Mouse (Mus musculus) limb, embryonic 11.5 days (tissue): ENCODE data around the gene Dnajc5. TPM values are rescaled to one million over a fixed set of nuclear protein-coding genes. Genes with fewer than 3 reads are reported as not detected.

Source experiments
- ATAC-seq: fragments of 200-750 bp; cut with Nextera tagmentation; 2 replicates; pipeline ENCODE4 v1.8.0; 2017; ENCODE audit warnings: low read depth; ENCODE audit not compliant: insufficient number of reproducible peaks, low FRiP score, low TSS enrichment
- DNase-seq: peaks from one replicate; pipeline ENCODE4 v3.0.0-alpha.2; 2015; ENCODE audit warnings: low spot score
- H3K27ac ChIP-seq: fragments of 300-500 bp; sonication (generic); replicated peaks from 2 replicates; pipeline ENCODE4 v1.5.1; 2014; ENCODE audit warnings: low read depth, mild to moderate bottlenecking, low read length
- H3K27me3 ChIP-seq: fragments of 300-500 bp; sonication (generic); 2 replicates; pipeline ENCODE4 v1.6.1; 2014; ENCODE audit warnings: mild to moderate bottlenecking, low read length, mixed read lengths; ENCODE audit not compliant: control insufficient read depth, insufficient read depth
- H3K36me3 ChIP-seq: fragments of 300-500 bp; sonication (generic); 2 replicates; pipeline ENCODE4 v1.6.1; 2014; ENCODE audit warnings: mild to moderate bottlenecking, low read length, moderate library complexity, mixed read lengths; ENCODE audit not compliant: control insufficient read depth, insufficient read depth
- H3K4me1 ChIP-seq: fragments of 300-500 bp; sonication (generic); 2 replicates; pipeline ENCODE4 v1.6.1; 2014; ENCODE audit warnings: low read length, mixed read lengths; ENCODE audit not compliant: control insufficient read depth, insufficient read depth
- H3K4me2 ChIP-seq: fragments of 300-500 bp; sonication (generic); 2 replicates; pipeline ENCODE4 v1.6.1; 2014; ENCODE audit warnings: low read depth, mild to moderate bottlenecking, moderate library complexity; ENCODE audit not compliant: severe bottlenecking
- H3K4me3 ChIP-seq: fragments of 300-500 bp; sonication (generic); 2 replicates; pipeline ENCODE4 v1.5.1; 2014; ENCODE audit warnings: low read depth, low read length
- H3K9ac ChIP-seq: fragments of 300-500 bp; sonication (generic); 2 replicates; pipeline ENCODE4 v1.6.1; 2014; ENCODE audit warnings: mild to moderate bottlenecking, low read length
- H3K9me3 ChIP-seq: fragments of 300-500 bp; sonication (generic); 2 replicates; pipeline ENCODE4 v1.6.1; 2016; ENCODE audit warnings: low read length; ENCODE audit not compliant: control insufficient read depth
- WGBS: fragments of 180-500 bp; shearing (Covaris S2); extraction: QIAGEN DNeasy Blood & Tissue Kit; methylation state at CpG from one replicate; pipeline ENCODE4 v1.1.7; 2014; 5-methylcytosine and 5-hydroxymethylcytosine counted together
- polyA plus RNA-seq: library from polyadenylated mRNA; unstranded; fragments of >200 nt; fragmentation: Nextera tagmentation; extraction: Ambion mirVana; gene quantifications from 2 replicates; pipeline ENCODE4 v1.2.1, GENCODE M21; 2014

The Dnajc5 gene
- polyA plus RNA-seq, 1 experiment from 2014 or later, result 75.3 TPM

DNA sequence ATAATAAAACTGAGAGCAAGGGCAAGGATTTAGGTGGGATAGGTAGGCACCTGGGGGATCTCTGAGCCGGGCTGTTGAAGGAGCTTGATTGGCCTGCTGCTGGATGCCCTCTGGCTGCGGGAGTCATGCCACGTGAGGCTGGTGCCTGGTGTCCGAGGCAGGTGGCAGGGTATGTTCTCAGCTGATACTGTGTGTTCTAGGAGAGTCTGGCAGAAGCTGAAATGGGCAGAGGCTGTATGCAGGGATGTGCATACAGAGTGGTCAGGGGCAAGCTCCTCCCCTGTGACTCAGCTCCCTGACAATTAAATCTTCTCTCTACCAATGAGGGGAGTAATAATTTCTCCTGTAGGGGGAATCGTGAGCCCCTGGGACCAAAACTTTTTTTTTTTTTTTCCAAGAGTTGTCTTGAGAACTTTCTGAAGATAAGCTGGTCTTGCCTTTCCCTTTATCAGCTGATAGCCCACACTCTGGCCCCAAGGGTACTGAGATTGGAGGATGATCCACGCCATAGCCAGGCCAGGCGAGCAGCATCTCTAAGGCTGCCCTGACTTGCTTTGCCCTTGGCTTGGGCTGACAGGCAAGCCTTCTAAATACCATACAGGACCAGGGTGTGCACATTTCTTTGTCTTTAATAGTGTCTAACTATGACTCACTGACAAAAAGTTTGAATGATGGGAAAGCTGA is 77.2 kb downstream of the Dnajc5 start:
- no peak overlapping the region for H3K9ac ChIP-seq
- peaks cover 7% of the 10 kb centered on the region for H3K4me1 ChIP-seq
- 70% methylated on average over 7 of the region's 7 CpGs for WGBS
- no peaks in the 10 kb centered on the region; the same call in 1 of the 2 replicates for H3K36me3 ChIP-seq
- DNase-seq (no peak), ATAC-seq (no peak)
- no peaks in the 10 kb centered on the region; the same call in 1 of the 2 replicates for H3K27me3 ChIP-seq
- no peak overlapping the region for H3K27ac ChIP-seq
- no peak overlapping the region for H3K4me2 ChIP-seq
- no peak overlapping the region for H3K4me3 ChIP-seq
- H3K9me3 ChIP-seq, result no peaks in the 10 kb centered on the region

- peak within 1 kb of the TSS; percentile 96 for H3K4me2 ChIP-seq
- ATAC-seq (peak; percentile 29), DNase-seq (peak; percentile 73)
- no peak within 1 kb of the TSS for H3K27ac ChIP-seq
- H3K36me3 ChIP-seq, result no peaks in the 10 kb centered on the region
- 3% methylated on average over 71 of the region's 71 CpGs for WGBS
- H3K9me3 ChIP-seq, result no peaks in the 10 kb centered on the region
- H3K4me3 ChIP-seq, result peak within 1 kb of the TSS; percentile 64
- no peaks in the 10 kb centered on the region; the same call in 1 of the 2 replicates for H3K27me3 ChIP-seq
- H3K9ac ChIP-seq, result peak within 1 kb of the TSS; percentile 76
- peaks cover 7% of the 10 kb centered on the region for H3K4me1 ChIP-seq
These were observed 78.4 kb downstream of the Dnajc5 start, which contains the start of gene Samd10 for GRCm38 (mm10) chr2:181598454-181599351. Gene Samd10, minus strand, starts transcription at chr2:181599212.

- 69% methylated on average over 6 of the region's 6 CpGs for WGBS
- peak overlapping the region; percentile 80 for H3K4me2 ChIP-seq
- H3K27me3 ChIP-seq, result no peaks in the 10 kb centered on the region; the same call in 1 of the 2 replicates
- H3K36me3 ChIP-seq, result no peaks in the 10 kb centered on the region
- peak overlapping the region; percentile 82; the same call in 1 of the 2 replicates for H3K9ac ChIP-seq
- no peaks in the 10 kb centered on the region for H3K9me3 ChIP-seq
- DNase-seq (no peak), ATAC-seq (no peak)
- H3K27ac ChIP-seq, result no peak overlapping the region
- H3K4me3 ChIP-seq, result peak overlapping the region; percentile 95
- peaks cover 7% of the 10 kb centered on the region for H3K4me1 ChIP-seq
These were observed 80.0 kb downstream of the Dnajc5 start for GRCm38 (mm10) chr2:181600226-181600758.

DNA sequence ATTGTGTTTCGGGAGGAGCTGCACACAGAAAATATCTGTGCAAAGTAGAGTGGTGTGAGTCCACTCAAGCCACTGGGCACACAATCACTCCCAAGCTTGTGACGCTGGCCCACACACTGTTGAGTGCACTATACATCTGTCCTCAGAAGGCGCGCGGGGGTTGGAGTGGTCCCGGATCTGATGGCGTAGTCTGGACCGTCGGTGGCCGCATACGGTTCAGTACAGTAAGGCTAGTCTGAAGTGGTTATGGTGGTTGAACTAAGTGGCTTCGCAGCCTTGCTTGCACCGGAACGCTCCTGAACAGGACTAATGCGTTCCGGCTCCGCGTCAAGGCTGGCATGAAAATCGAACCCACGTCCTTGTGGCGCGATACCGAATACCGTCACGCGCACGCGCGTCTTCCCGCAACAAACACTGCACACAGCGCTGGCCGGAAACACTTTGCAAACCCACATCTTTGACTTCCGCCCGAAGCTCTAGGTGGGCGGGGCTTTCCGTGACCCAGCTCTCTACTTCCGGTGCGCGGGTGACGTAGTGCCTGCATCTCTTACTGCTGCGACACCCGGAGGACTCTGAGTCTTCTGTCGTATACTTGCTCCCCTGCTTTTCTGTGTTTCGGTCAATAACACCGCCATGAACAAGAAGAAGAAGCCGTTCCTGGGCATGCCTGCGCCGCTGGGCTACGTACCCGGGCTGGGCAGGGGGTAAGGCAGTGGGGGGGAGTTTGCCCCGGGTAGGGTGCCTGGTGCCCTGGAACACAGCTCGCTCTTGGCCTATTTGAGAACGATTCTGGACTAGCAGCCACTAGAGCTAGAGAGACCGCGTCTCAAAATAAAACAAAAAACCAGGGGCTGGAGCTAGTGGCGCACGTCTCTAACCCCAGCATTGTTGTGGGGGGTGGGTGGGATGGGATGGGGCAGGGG is 80.8 kb downstream of the Dnajc5 start:
- no peaks in the 10 kb centered on the region for H3K9me3 ChIP-seq
- no peaks in the 10 kb centered on the region; the same call in 1 of the 2 replicates for H3K27me3 ChIP-seq
- DNase-seq (peak; percentile 98), ATAC-seq (peak; percentile 91)
- peak overlapping the region; percentile 80 for H3K4me2 ChIP-seq
- peak overlapping the region; percentile 95 for H3K4me3 ChIP-seq
- no peak overlapping the region; the same call in 1 of the 2 replicates for H3K27ac ChIP-seq
- 1% methylated on average over 57 of the region's 57 CpGs for WGBS
- peaks cover 7% of the 10 kb centered on the region for H3K4me1 ChIP-seq
- no peaks in the 10 kb centered on the region for H3K36me3 ChIP-seq
- H3K9ac ChIP-seq, result peak overlapping the region; percentile 82

DNA sequence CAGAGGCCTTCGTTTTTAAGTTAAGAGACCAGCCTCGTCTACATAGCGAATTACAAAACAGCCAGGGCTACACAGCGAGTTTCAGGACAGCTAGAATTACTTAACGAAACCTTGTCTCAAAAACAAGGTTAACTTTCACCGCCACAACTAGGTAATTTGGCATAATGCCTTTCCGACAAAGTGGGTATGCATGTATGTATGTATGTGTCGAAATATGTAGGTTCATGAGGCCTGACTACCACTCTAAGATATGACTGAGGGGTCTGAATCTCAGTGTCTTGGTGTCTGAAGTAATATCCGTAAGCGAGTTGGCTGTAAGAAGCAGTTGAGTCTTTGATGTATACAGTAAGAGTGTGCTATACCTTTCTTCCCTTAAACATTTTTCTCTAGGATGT is 81.5 kb downstream of the Dnajc5 start:
- no peak for ATAC-seq
- Histone ChIP-seq H3K9ac (peak overlapping the region; percentile 82), H3K4me3 (peak overlapping the region; percentile 95), H3K27me3 (no peaks in the 10 kb centered on the region; the same call in 1 of the 2 replicates), H3K36me3 (no peaks in the 10 kb centered on the region), H3K27ac (no peak overlapping the region), H3K4me1 (peaks cover 7% of the 10 kb centered on the region), H3K4me2 (peak overlapping the region; percentile 80), H3K9me3 (no peaks in the 10 kb centered on the region)
- WGBS, result 27% methylated on average over 10 of the region's 10 CpGs
- DNase-seq, result peak; percentile 19

- Histone ChIP-seq H3K4me3 (no peak overlapping the region), H3K27me3 (no peaks in the 10 kb centered on the region; the same call in 1 of the 2 replicates), H3K4me1 (peaks cover 7% of the 10 kb centered on the region), H3K27ac (no peak overlapping the region), H3K9ac (no peak overlapping the region), H3K4me2 (peak overlapping the region; percentile 80; the same call in 1 of the 2 replicates), H3K9me3 (no peaks in the 10 kb centered on the region), H3K36me3 (no peaks in the 10 kb centered on the region)
- WGBS, result 82% methylated on average over 4 of the region's 4 CpGs
- no peak for ATAC-seq
- no peak for DNase-seq
These were observed 82.1 kb downstream of the Dnajc5 start for GRCm38 (mm10) chr2:181602367-181602766.
